Mouse (Mus musculus): Measurements from ENCODE around the gene 4933427D14Rik. TPM values are rescaled to one million over a fixed set of nuclear protein-coding genes. Genes with fewer than 3 reads are reported as not detected.
A peak's percentile ranks its signal among the peaks of the same experiment; 100 is the strongest.

Gene 4933427D14Rik
- polyA plus RNA-seq, 1 experiment from 2014 or later = 18.4 TPM

- no peak overlapping the region for H3K4me2 ChIP-seq (ENCODE audit: low read length)
- no peaks in the 10 kb centered on the region for H3K9me3 ChIP-seq (replicated peaks; ENCODE audit: control insufficient read depth, low read length, poor library complexity, severe bottlenecking)
- no peaks in the 10 kb centered on the region for H3K4me1 ChIP-seq (ENCODE audit: control insufficient read depth, insufficient read depth, low read length)
- no peak overlapping the region for H3K9ac ChIP-seq (ENCODE audit: low read depth, low read length)
- no peaks in the 10 kb centered on the region for H3K36me3 ChIP-seq (ENCODE audit: control insufficient read depth, insufficient read depth, low read length)
- 93% methylated on average over 6 of the region's 6 CpGs for WGBS
- no peak overlapping the region for H3K4me3 ChIP-seq (ENCODE audit: low read depth, low read length)
- H3K27me3 ChIP-seq (ENCODE audit: control insufficient read depth, insufficient read depth, low read depth, low read length) = no peaks in the 10 kb centered on the region
- no peak for ATAC-seq
- no peak overlapping the region for H3K27ac ChIP-seq (ENCODE audit: low read length)
Measured at GRCm38 (mm10) chr11:72226901-72227300, 19.6 kb upstream of the 4933427D14Rik start.

GRCm38 (mm10) chr11:72226020-72226791 is 18.9 kb upstream of the 4933427D14Rik start:
- ATAC-seq = no peak
- H3K27me3 ChIP-seq (ENCODE audit: control insufficient read depth, insufficient read depth, low read depth, low read length) = no peaks in the 10 kb centered on the region

GRCm38 (mm10) chr11:72224865-72225264 is 17.6 kb upstream of the 4933427D14Rik start:
- H3K9me3 ChIP-seq (replicated peaks; ENCODE audit: control insufficient read depth, low read length, poor library complexity, severe bottlenecking) = no peaks in the 10 kb centered on the region
- H3K27me3 ChIP-seq (ENCODE audit: control insufficient read depth, insufficient read depth, low read depth, low read length) = no peaks in the 10 kb centered on the region
- H3K27ac ChIP-seq (ENCODE audit: low read length) = no peak overlapping the region
- 17% methylated on average over 5 of the region's 5 CpGs for WGBS
- peak; percentile 48; the same call in 1 of the 2 replicates for ATAC-seq
- H3K9ac ChIP-seq (ENCODE audit: low read depth, low read length) = no peak overlapping the region
- no peak overlapping the region for H3K4me3 ChIP-seq (ENCODE audit: low read depth, low read length)
- H3K4me1 ChIP-seq (ENCODE audit: control insufficient read depth, insufficient read depth, low read length) = no peaks in the 10 kb centered on the region
- no peaks in the 10 kb centered on the region for H3K36me3 ChIP-seq (ENCODE audit: control insufficient read depth, insufficient read depth, low read length)
- H3K4me2 ChIP-seq (ENCODE audit: low read length) = no peak overlapping the region

More at GRCm38 (mm10) chr11:72226020-72226791, 18.9 kb upstream of the 4933427D14Rik start:
- H3K9me3 ChIP-seq (replicated peaks; ENCODE audit: control insufficient read depth, low read length, poor library complexity, severe bottlenecking) = no peaks in the 10 kb centered on the region
- no peaks in the 10 kb centered on the region for H3K4me1 ChIP-seq (ENCODE audit: control insufficient read depth, insufficient read depth, low read length)
- H3K27ac ChIP-seq (ENCODE audit: low read length) = no peak overlapping the region
- H3K4me2 ChIP-seq (ENCODE audit: low read length) = no peak overlapping the region
- 44% methylated on average over 10 of the region's 10 CpGs for WGBS
- no peak overlapping the region for H3K9ac ChIP-seq (ENCODE audit: low read depth, low read length)
- no peak overlapping the region for H3K4me3 ChIP-seq (ENCODE audit: low read depth, low read length)
- H3K36me3 ChIP-seq (ENCODE audit: control insufficient read depth, insufficient read depth, low read length) = no peaks in the 10 kb centered on the region

- Histone ChIP-seq H3K9me3 (replicated peaks; ENCODE audit: control insufficient read depth, low read length, poor library complexity, severe bottlenecking) (no peaks in the 10 kb centered on the region), H3K9ac (ENCODE audit: low read depth, low read length) (no peak overlapping the region), H3K4me2 (ENCODE audit: low read length) (no peak overlapping the region), H3K4me3 (ENCODE audit: low read depth, low read length) (no peak overlapping the region), H3K27ac (ENCODE audit: low read length) (no peak overlapping the region), H3K36me3 (ENCODE audit: control insufficient read depth, insufficient read depth, low read length) (no peaks in the 10 kb centered on the region), H3K4me1 (ENCODE audit: control insufficient read depth, insufficient read depth, low read length) (0 out of 2 replicates have a peak, but pooled peaks cover 1% of the 10 kb centered on the region), H3K27me3 (ENCODE audit: control insufficient read depth, insufficient read depth, low read depth, low read length) (no peaks in the 10 kb centered on the region)
- 75% methylated on average over 4 of the region's 4 CpGs for whole genome bisulfite sequencing
- no peak for ATAC-seq
Measured at GRCm38 (mm10) chr11:72223414-72223813, 16.2 kb upstream of the 4933427D14Rik start.

DNA sequence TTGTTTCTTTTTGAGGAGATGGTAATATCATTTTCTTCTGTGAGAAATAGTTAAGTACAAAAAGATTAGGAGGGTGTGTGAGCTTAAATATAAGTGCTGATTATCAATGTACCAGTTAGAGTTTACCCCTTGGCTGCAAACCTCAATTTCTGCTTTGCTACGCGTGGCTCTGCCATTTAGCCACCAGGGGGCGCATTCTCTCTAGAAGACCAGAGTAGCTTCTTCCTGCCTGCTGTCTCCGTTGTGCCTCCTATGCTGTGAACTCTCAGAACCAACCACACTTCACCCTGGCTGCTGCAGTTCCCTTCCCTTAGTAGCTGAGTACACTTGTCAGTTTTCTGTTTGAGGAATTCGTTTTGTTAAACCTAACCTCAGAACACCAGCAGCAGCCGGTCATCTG is 14.0 kb upstream of the 4933427D14Rik start:
- H3K27me3 ChIP-seq (ENCODE audit: control insufficient read depth, insufficient read depth, low read depth, low read length) = no peaks in the 10 kb centered on the region
- no peaks in the 10 kb centered on the region for H3K36me3 ChIP-seq (ENCODE audit: control insufficient read depth, insufficient read depth, low read length)
- ATAC-seq = no peak
- H3K4me2 ChIP-seq (ENCODE audit: low read length) = no peak overlapping the region
- no peak overlapping the region for H3K27ac ChIP-seq (ENCODE audit: low read length)
- no peak overlapping the region for H3K4me3 ChIP-seq (ENCODE audit: low read depth, low read length)
- H3K4me1 ChIP-seq (ENCODE audit: control insufficient read depth, insufficient read depth, low read length) = peaks cover 17% of the 10 kb centered on the region
- H3K9me3 ChIP-seq (replicated peaks; ENCODE audit: control insufficient read depth, low read length, poor library complexity, severe bottlenecking) = no peaks in the 10 kb centered on the region
- 18% methylated on average over 6 of the region's 6 CpGs for WGBS
- no peak overlapping the region for H3K9ac ChIP-seq (ENCODE audit: low read depth, low read length)

- peak overlapping the region; percentile 36; the same call in 1 of the 2 replicates for H3K4me2 ChIP-seq (ENCODE audit: low read length)
- H3K4me1 ChIP-seq (ENCODE audit: control insufficient read depth, insufficient read depth, low read length) = peaks cover 28% of the 10 kb centered on the region
- no peaks in the 10 kb centered on the region for H3K9me3 ChIP-seq (replicated peaks; ENCODE audit: control insufficient read depth, low read length, poor library complexity, severe bottlenecking)
- 0 out of 2 replicates have a peak, but pooled peaks cover 2% of the 10 kb centered on the region for H3K36me3 ChIP-seq (ENCODE audit: control insufficient read depth, insufficient read depth, low read length)
- WGBS = 85% methylated on average over 5 of the region's 5 CpGs
- H3K27ac ChIP-seq (ENCODE audit: low read length) = no peak overlapping the region
- no peaks in the 10 kb centered on the region for H3K27me3 ChIP-seq (ENCODE audit: control insufficient read depth, insufficient read depth, low read depth, low read length)
- no peak overlapping the region for H3K4me3 ChIP-seq (ENCODE audit: low read depth, low read length)
- no peak for ATAC-seq
- H3K9ac ChIP-seq (ENCODE audit: low read depth, low read length) = 0 out of 2 replicates have a peak overlapping the region, but pooled peaks have one; percentile 2
Measured at GRCm38 (mm10) chr11:72217116-72217515, 9.9 kb upstream of the 4933427D14Rik start.

DNA sequence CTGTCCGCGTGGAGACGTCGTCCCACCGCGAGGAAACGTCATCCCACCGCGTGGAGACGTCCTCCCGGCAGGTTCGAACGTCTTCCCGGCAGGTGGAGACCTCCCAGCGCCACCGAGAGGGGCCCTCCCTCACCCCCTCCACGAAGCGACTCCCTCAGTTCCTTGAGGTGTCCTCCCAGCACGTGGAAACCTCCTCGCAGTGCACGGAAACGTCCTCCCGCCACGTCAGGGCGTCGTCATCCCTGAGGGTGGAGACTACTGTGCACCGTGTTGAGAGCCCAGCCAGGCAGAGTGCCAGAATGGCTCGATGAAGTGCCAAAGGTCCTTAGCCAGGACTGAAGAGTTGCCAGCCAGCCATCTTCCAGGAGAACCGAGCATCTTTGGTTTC is 8.1 kb upstream of the 4933427D14Rik start, which contains the start of gene Med31:
TSS of gene Med31 (minus strand) at position 183 of the 388 bp plus-strand sequence.
- no peaks in the 10 kb centered on the region for H3K9me3 ChIP-seq (replicated peaks; ENCODE audit: control insufficient read depth, low read length, poor library complexity, severe bottlenecking)
- H3K27ac ChIP-seq (ENCODE audit: low read length) = peak within 1 kb of the TSS; percentile 82
- peak within 1 kb of the TSS; percentile 84 for H3K4me2 ChIP-seq (ENCODE audit: low read length)
- H3K4me3 ChIP-seq (ENCODE audit: low read depth, low read length) = peak within 1 kb of the TSS; percentile 83
- peak within 1 kb of the TSS; percentile 86 for H3K9ac ChIP-seq (ENCODE audit: low read depth, low read length)
- peak; percentile 94 for ATAC-seq
- WGBS = 2% methylated on average over 29 of the region's 29 CpGs
- no peaks in the 10 kb centered on the region for H3K27me3 ChIP-seq (ENCODE audit: control insufficient read depth, insufficient read depth, low read depth, low read length)
- peaks cover 28% of the 10 kb centered on the region for H3K4me1 ChIP-seq (ENCODE audit: control insufficient read depth, insufficient read depth, low read length)
- H3K36me3 ChIP-seq (ENCODE audit: control insufficient read depth, insufficient read depth, low read length) = peaks cover 4% of the 10 kb centered on the region

- under 1% methylated on average over 51 of the region's 51 CpGs for WGBS
- Histone ChIP-seq H3K9ac (ENCODE audit: low read depth, low read length) (peak overlapping the region; percentile 86), H3K4me3 (ENCODE audit: low read depth, low read length) (peak overlapping the region; percentile 83), H3K4me1 (ENCODE audit: control insufficient read depth, insufficient read depth, low read length) (peaks cover 28% of the 10 kb centered on the region), H3K27me3 (ENCODE audit: control insufficient read depth, insufficient read depth, low read depth, low read length) (no peaks in the 10 kb centered on the region), H3K27ac (ENCODE audit: low read length) (peak overlapping the region; percentile 82), H3K4me2 (ENCODE audit: low read length) (peak overlapping the region; percentile 84), H3K36me3 (ENCODE audit: control insufficient read depth, insufficient read depth, low read length) (peaks cover 7% of the 10 kb centered on the region), H3K9me3 (replicated peaks; ENCODE audit: control insufficient read depth, low read length, poor library complexity, severe bottlenecking) (no peaks in the 10 kb centered on the region)
- ATAC-seq = peak; percentile 97
Measured at GRCm38 (mm10) chr11:72214591-72215409, 7.5 kb upstream of the 4933427D14Rik start.
